Mouse (Mus musculus): Measurements from ENCODE around the gene Saa2.

- TF ChIP-seq CTCF (conservative IDR thresholded peaks at IDR 0.05; ENCODE audit: insufficient read depth, insufficient read length, low read depth, low read length) = no peak
- TF ChIP-seq POLR2A (IDR thresholded peaks at IDR 0.05; ENCODE audit: low read depth, low read length) = no peak
Observed at GRCm38 (mm10) chr7:46762601-46763000, 11.0 kb downstream of the Saa2 start.

Measured in kidney, adult 2 months (tissue).